Mouse (Mus musculus): ENCODE results near the gene Cdk5rap1. TPM values are rescaled to one million over a fixed set of nuclear protein-coding genes. Genes with fewer than 3 reads are reported as not detected.

Gene Cdk5rap1
- 10 to 100 TPM; 17.0 to 21.7 (median 20.5) TPM for total RNA-seq (2022)

DNA sequence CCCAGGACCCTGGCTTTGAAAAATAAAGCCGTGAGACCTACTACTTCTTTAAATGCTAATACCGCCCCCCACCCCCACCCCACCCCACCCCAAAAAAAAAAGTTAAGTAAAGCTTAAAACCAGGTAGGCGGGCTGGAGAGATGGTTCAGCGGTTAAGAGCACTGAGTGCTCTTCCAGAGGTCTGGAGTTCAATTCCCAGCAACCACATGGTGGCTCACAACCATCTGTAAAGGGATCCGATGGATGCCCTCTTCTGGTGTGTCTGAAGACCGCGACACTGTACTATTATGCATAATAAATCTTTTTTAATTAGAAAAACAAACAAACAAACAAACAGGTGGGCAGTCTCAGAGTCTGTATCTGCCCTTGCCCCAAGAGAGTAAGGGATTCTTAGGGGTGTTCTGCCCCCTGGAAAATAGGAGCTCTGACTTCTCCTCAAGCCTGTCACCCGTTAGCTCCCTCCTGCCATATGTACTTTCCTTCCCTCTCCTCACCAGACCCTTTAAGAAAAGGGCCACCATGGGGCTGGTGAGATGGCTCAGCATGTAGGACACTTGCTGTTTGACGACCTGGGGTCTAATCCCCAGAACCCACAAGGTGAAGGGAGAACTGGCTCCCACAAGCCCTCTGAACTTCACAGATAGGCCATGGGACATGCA lies at the start of gene Cdk5rap1:
Cdk5rap1 (minus strand) TSS at position 169 of the 659 bp plus-strand sequence.
- DNase-seq (ENCODE audit: low spot score): no peak

DNA sequence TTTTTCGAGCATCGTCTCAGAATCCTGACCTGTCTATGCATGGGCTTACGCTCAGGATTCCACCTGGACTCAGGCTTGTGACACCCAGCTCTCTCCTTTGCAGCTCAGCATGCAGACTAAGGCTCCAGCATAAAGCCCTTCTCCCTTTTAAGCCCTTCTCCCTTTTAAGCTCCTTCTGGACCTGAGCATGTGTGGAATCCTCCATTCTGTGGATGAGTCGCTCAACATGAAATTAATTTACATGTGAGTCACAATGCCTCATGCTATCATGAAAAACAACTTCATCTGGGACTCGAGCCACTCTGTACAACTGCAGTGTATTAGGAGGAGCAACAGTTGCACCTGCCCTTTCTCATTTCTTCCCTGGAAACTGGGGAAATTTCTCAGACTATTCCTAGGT lies 49.4 kb upstream of the Cdk5rap1 start:
- no peak for DNase-seq (ENCODE audit: low spot score)

DNA sequence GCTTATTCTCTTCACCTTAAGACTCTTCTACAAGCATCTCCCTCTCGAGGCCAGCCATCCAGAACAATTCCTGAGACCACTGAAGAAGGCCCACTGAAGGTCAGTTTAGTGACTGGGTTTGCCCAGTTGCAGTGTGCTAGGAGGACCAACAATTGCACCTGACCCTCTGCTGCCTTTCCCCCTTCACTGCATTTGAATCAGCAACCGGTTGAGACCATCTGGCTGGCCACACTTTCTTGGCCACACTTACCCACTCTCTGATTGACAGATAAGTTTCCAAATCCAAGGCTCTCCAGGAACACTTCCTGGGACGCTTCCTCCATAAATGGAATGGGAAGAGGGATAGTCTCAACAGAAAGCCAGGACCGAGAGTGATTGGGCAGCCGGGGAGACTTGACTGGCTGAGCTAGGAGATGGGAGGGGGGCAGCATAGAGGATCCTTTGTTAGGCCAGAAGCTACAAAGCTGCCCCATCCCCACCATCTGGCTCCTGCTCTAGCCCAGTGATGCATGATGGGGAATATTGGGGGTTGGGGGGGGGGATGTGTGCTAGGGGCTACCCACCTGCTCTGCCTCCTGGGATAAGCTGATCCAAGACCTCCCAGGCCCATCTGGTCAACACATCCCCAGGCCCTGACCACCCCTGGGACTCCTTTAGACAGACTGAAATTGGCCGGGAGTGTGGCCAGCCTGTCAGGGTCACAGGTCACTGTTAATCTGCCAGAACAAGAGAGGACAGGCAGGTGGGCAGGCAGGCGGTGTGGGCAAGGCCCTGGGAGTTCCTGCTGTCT lies 48.3 kb upstream of the Cdk5rap1 start:
- no peak for DNase-seq (ENCODE audit: low spot score)

DNA sequence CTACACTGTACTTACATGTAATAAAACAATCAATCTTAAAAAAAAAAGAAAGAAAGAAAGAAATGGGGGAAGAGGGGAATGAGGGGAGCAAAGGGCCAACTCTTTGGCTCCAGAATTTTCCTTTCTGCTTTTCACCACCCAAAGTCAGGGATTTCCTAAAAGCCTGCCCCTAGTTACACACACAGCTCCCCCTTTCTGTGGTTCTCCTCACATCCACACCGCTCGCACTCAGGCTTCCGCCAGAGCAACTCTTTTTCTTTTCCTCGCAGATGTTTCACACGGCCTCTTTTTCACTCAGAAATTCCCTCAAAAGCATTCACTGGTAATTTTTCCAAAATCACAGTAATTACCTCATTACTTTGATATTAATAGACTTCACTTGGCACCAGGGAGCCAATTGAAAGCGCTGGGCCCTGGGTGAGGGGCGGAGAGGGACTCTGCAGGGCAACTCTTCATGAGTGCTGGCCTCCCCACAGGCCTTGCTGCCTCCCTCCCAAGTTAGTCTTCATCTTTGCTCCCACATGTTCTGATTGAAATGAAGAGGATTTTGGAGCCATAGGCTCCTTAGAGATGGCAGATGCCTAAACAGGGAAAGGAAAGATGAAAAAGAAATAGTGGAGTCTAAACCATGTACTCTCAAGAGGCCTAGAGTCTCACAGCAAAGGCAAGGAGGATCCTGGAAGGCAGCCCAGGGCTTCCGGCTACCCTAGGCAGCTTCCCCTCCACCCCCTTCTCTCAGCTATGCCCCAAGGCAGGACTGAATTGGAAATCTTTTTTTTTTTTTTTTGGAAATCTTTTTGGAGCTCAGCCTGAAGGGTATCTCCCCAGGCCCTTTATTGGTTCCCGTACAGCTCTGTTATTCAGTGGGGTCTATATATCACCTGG lies 47.1 kb upstream of the Cdk5rap1 start:
- DNase-seq (ENCODE audit: low spot score): no peak

DNA sequence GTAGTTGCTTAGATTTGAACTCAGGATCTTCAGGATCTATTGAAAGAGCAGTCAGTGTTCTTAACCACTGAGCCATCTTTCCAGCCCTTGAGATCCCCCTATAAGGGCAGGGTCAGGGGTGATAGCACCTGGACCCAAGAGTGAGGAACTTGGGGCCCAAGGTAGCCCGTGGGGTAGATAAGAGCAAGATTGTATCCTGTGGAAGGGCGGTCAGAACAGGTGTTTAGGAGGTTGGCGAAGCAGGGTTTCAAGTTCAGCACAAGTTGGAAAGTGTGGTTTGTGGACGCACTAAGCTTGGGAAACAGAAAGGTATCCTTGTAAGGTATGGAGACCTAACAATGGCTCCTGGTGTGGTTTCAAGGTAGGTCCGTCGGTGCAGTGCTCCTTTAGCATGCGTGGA lies 45.2 kb upstream of the Cdk5rap1 start:
- no peak for DNase-seq (ENCODE audit: low spot score)

DNA sequence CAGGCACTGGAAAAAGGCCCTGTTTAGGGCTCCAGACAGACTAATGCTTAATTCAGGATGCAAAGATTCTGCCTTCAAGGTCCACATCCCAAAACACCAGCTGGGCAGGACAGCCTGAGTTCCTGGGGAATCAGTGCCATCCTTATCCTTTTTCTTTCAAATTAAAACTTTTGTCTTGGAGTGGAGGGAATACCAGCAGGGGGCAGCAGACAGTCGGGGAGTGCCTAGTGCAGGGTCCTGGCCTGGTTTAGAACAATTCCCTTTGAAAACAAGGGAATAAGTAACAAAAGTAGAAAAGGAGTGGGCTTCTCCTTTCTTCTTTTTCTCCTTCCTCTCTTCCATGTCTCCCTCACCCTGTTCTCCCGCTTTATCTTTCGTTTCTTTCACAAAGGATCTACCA lies 44.3 kb upstream of the Cdk5rap1 start:
- peak; percentile 61 for DNase-seq (ENCODE audit: low spot score)

DNA sequence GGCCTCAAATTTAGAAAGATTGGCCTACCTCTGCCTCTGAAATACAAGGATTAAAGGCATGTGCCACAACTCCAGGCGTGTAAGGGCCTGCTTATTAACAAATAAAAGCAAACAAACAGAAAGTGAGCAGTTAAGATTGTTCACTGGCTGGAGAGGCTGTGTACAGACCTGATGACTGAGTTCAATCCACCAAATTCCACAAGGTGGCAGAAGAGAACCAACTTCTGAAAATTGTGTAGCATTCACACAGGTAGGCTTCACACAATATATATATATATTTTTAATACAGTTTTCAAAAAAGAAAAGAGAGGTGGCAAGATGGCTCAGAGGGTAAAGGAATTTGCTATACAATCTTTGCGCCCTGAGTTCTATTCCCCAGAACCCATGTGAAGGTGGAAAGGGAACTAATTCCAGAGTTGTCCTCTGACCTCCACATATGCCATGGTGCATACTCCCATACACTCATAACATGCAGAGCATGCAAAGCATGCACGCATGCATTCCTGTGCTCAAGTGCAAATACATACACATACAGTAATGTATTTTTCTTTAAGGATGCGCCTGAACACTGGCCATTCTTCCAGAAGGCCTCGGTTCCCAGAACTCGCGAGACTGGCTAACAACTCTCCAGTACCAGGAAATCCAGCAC lies 39.3 kb upstream of the Cdk5rap1 start:
- DNase-seq (ENCODE audit: low spot score): no peak

DNA sequence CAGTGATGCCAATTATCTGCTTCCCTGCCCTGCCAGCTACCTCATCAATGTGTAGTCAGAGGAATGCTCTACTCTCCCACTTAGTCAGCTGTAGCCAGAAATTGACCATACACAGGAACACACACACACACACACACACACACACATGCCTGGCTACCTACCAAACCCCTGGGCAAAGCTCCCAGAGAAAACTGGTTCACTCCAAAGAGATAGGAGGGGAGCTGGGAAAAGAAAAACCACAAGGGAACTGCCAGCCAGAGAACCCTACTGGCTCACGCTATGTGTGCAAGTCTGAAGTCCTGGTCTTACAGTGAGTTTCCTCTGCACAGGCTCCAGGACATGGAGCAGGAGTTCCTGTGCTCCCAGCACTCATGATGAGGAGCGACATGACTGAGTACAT lies 37.5 kb upstream of the Cdk5rap1 start:
- peak; percentile 66 for DNase-seq (ENCODE audit: low spot score)

DNA sequence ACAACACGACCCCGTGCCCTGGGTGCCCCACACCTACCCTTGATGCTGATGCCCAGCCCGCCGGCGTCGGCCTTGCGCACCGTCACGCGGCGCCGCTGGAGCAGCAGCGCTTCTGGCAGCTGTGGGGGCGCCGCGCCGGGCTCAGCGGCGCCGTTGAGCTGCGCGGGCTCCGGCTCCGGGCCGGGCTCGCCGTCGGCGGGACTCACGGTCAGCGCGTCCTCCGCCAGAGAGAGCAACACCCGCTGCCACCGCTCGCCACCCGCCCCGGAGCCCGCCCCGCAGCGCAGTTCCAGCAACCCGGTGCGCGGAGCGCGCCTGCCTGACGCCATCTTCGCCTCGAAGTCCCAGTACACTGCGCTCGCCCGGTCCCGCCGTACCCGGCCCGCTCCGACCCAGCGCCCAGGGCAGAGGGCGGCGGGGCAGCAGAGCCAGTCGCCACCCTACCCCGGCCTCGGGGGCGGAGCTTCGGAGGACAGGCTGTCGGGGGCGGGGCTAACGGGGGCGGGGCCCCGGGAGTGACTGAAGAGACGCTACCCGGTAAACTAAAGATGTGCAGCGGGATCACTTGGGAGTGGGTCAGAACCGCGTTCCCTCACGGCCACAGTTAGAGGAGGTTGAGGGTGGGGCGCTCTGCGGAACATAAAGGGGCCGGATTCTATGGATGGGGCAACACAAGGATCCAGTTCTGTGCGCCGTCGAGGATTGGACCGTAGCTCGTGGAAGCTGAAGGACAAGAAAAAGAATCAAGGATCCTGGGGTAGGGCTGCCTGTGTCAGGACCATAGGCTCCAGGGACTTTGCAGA lies 35.0 kb upstream of the Cdk5rap1 start, which contains the start of gene Snta1:
Snta1 (minus strand) TSS at position 457 of the 803 bp plus-strand sequence.
- DNase-seq (ENCODE audit: low spot score): peak; percentile 83

DNA sequence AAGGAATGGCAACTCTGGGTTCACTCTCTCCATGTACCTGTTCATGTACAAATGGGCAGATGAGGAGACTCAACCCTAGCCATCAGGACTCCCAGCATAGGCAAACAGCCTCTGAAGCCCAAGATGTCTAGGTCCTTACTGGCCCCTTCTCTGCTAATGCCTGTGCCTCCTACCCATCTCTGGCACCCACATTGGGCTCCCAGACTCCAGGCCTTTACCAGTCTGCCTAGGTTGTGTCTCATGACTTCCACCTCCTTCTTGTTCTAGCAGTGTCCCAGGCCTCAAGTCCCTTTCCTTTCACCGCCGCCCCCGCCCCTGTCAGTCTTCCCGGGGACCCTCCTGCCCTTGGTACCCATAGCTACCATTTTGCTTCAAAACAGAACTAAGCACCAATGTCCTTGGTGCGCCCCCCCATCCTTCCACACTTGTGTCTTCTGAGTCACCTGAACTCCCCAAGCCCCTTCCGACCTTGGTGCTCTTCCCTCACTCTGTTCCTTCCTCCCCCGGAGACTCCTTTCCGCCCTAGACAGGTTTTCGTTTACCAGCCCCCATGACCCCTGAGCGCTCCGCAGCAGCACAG lies 34.3 kb upstream of the Cdk5rap1 start:
- DNase-seq (ENCODE audit: low spot score): no peak

DNA sequence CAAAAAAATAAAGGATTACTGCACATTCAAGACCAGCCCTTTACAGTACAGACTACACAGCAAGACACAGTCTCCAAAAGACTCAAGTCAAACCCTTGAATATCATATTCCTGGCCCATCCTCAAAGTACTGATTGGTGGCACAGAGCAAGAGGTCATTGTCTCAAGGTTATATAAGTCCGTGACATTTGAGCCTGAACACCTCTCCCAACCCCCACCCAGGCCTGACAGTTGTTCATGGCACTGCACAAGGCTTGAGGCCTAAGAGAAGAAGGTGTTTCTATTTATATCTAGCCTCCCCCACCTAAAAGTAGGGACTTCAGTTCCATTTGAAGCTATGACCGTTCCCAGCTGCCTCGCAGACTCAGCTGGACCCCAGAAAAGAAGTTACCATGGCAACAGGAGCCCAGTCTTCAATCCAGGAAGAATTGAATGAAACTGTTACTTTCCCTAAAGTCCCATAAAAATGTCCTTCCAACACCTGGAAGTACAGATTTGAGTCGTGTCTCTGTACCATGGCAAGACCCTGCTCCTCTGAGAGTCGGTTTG lies 32.7 kb upstream of the Cdk5rap1 start:
- DNase-seq (ENCODE audit: low spot score): no peak

DNA sequence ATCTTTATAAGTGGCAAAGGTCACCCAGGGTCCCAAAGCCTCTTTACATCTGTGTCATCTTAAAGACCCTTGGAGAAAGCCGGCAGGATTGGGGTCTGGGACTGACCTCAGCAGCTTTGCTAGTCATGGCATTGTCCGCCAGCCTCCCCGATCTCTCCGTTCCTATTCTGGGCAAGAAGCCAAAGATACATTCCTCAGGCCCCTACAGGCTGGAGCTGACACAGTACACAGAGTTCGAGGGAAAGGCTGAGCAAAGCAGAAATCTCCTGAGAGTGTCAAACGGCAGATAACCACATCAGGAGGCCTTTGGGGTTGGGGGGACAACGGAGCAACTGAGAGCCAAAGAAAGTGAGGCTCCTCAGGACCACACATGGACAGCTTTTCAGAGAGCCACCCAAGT lies 30.0 kb upstream of the Cdk5rap1 start:
- peak; percentile 82 for DNase-seq (ENCODE audit: low spot score)

DNA sequence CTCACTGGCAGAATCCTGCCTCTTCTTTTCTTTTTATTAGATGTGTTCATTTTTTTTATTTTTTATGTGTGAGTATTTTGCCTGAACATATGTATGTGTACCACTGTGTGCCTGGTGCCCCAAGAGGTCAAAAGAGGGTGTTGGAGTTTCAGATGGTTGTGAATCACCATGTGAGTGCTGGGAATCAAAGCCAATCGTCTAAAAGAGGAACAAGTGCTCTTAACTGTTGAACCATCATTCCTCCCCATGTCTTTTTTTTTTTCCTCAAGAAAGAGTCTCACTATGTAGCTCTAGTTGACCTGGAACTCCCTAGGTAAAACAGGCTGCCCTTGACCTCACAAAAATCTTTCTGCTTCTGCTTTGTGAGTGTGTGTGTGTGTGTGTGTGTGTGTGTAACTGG lies 29.2 kb upstream of the Cdk5rap1 start:
- no peak for DNase-seq (ENCODE audit: low spot score)

DNA sequence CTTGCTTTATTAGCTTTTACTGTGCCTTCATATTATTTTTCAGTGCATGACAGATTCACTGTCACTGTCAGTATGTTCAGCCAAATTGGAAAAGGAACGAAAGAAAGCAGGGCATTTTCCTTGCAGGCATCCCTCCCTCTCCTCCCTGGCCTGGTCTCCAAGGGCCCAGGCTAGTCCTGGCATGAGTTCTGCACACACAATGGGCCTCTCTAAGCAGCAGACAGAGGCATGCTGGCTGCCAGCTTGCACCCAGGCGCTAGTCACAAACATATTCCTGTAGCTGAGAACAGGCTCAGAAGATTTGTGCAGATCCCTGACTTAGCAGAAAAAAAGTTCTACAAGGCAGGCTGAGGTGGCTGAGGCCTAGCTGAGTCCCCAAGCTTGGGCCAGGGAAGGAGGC lies 26.5 kb upstream of the Cdk5rap1 start:
- no peak for DNase-seq (ENCODE audit: low spot score)

DNA sequence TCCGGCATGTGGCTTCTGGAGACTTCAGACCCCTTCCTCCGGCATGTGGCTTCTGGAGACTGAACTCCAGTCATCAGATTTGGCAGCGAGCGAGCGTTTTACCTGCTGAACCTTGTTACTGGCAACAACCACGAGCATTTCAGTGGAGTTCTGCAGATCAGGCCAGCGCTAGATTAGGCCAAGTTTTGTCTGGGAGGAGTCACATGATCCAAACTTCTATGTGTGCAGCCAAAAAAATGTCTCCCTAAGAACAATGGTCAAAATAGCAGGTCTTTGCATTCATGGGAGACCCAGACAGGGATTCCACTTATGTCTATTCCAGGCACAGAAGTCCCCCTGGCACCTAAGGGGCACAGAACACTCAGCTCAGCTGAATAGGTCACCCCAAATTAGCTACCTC lies 25.5 kb upstream of the Cdk5rap1 start:
- no peak for DNase-seq (ENCODE audit: low spot score)

DNA sequence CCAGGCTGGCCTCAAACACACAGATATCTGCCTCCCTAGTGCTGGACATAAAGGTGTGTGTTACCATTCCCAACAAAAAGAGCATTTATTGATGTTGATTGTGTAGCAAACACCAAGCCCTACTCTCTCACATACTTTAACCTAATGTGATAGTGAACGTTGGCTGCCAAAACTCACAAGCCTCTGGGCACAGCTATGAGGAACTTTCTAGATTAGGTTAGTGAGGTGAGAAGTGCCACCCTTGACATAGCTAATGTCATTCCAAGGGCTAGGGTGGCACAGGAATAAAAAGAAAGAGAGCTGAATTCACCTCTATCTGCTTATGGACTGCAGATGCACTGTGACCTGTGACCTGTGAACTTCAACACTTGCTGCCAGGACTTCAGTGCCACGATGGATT lies 23.7 kb upstream of the Cdk5rap1 start:
- no peak for DNase-seq (ENCODE audit: low spot score)

DNA sequence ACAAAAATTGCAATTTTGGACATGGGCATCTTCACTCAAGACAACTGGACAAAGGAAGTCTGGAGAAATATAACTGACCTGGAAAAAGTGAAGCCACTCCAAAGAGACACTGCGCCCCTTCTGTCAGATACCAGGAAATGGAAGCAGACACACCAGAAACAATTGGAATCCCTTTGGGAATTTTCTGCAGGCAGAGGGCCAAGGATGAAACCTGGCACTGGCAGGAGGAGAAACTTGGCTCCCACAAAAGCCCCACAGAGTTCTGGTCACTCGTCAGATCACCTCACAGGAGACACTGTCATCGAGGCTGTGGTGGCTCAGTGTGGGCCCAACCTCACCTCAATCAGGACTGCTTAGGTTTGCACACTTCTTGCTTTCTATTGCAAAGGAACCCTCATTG lies 21.8 kb upstream of the Cdk5rap1 start:
- no peak for DNase-seq (ENCODE audit: low spot score)

DNA sequence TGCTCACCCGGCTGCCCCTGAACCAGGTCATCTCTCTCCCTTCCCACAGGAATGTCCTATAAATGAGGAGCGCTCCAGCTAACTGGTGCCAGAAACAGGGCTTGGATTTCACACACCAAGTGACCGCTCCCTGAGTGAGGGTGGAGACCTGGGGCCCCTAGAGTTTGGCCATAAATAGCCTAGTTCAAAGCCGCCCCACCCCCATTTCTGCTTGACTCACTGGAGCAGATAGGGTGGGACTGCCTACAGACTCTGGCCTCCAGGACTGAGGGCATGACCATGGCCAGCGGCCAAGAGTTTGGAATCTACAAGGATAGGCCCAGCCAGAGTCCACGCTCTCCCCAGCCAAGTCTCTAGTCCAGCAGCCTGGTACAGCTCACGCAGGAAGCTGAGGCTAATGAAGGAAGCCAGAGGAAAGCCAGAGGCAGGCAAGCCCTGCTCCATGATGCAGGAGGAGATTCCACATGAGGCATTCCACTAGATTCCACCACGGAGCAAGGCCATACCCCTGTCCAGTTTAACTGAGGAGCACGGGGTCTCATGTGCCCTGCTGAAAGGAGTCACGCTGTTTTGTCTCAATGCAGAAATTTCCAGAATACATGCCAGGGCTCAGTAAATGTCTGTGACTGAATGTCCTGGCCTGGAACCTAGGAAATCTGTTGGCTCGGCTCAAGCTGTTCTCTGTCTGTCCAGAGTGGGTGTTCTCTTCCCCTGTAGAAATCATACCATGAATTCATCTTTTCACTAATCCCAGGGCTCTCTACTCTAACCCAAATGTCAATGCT lies 17.6 kb upstream of the Cdk5rap1 start:
- DNase-seq (ENCODE audit: low spot score): peak; percentile 91

DNA sequence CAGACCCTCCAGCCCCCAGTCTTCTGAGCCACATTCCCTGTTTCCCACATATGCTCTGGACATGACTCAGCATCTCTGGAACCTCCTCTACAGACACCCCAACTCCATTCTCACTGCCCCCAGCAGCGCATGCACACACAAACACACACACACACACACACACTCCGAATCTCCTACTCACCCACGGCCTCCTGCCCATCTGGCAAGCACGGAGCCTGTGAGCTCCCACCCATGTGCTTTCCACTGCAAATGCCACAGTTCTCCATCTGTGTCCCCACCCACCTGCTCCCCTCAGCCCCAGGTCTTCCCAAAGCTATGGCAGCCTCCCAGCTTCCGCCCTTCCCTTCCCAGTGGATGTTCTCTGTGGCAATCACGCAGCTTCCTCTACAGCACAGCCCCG lies 6.3 kb upstream of the Cdk5rap1 start:
- DNase-seq (ENCODE audit: low spot score): no peak
